Mouse (Mus musculus): ENCODE measurements at regions not wholly inside any gene's neighbourhood (a gene's known extent, or its start where the extent isn't known, plus 50 kb on each side); places are given as distances from the start of the nearest gene placed in this dataset.

- H3K4me2 ChIP-seq (replicated peaks; ENCODE audit: low read depth, low read length) = no peak overlapping the region
- H3K9ac ChIP-seq (replicated peaks; ENCODE audit: low read depth) = no peak overlapping the region
- H3K27me3 ChIP-seq (replicated peaks; ENCODE audit: insufficient read depth, low read length) = no peaks in the 10 kb centered on the region
- WGBS = 58% methylated on average over 3 of the region's 3 CpGs
- no peak overlapping the region for H3K27ac ChIP-seq (ENCODE audit: low read length)
- H3K4me1 ChIP-seq (ENCODE audit: insufficient read depth, low read depth, low read length) = no peaks in the 10 kb centered on the region
- TF ChIP-seq CTCF (IDR thresholded peaks at IDR 0.05) = no peak
- no peak for TF ChIP-seq EP300 (IDR thresholded peaks at IDR 0.05)
- ATAC-seq (no peak), DNase-seq (ENCODE audit: low spot score) (no peak)
- no peak overlapping the region for H3K4me3 ChIP-seq (ENCODE audit: low read depth, low read length)
- no peaks in the 10 kb centered on the region for H3K9me3 ChIP-seq (ENCODE audit: low read length)
- H3K36me3 ChIP-seq (ENCODE audit: insufficient read depth, low read length) = no peaks in the 10 kb centered on the region
Measured at GRCm38 (mm10) chr10:21712828-21713227, 119.9 kb downstream of the 1700020N01Rik start.

- H3K4me2 ChIP-seq (replicated peaks; ENCODE audit: low read depth, low read length) = no peak overlapping the region
- no peak overlapping the region for H3K4me3 ChIP-seq (ENCODE audit: low read depth, low read length)
- no peaks in the 10 kb centered on the region for H3K4me1 ChIP-seq (ENCODE audit: insufficient read depth, low read depth, low read length)
- no peaks in the 10 kb centered on the region for H3K27me3 ChIP-seq (replicated peaks; ENCODE audit: insufficient read depth, low read length)
- H3K9ac ChIP-seq (replicated peaks; ENCODE audit: low read depth) = no peak overlapping the region
- TF ChIP-seq EP300 (IDR thresholded peaks at IDR 0.05) (no peak), CTCF (IDR thresholded peaks at IDR 0.05) (no peak)
- H3K36me3 ChIP-seq (ENCODE audit: insufficient read depth, low read length) = no peaks in the 10 kb centered on the region
- DNase-seq (ENCODE audit: low spot score) = no peak
- WGBS = 82% methylated on average over 3 of the region's 3 CpGs
- H3K27ac ChIP-seq (ENCODE audit: low read length) = no peak overlapping the region
- no peak for ATAC-seq
- no peaks in the 10 kb centered on the region for H3K9me3 ChIP-seq (ENCODE audit: low read length)
Measured at GRCm38 (mm10) chr10:21715436-21715835, 122.5 kb downstream of the 1700020N01Rik start.

DNA sequence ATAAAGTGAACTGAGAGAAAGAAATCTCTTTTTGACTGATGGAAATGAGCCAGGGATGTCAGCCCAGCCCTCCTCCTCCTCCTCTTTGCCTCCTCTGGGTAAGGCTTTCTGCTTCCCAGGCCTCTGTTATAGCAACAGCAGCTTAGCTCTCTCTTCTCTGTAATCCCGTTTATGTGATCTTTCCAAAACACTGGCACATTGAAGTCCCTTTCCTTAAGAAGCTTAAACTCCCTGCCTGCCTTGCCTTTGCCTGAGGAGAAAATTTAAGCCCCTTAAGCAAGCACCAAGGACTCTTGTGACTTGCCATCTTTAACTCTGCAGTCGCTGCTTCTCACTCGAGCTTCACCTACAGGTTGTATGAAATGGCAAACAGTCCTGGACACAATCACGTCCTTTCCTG is 125.2 kb downstream of the 1700020N01Rik start:
- H3K27ac ChIP-seq (ENCODE audit: low read length) = no peak overlapping the region
- H3K4me2 ChIP-seq (replicated peaks; ENCODE audit: low read depth, low read length) = no peak overlapping the region
- H3K4me3 ChIP-seq (ENCODE audit: low read depth, low read length) = no peak overlapping the region
- H3K4me1 ChIP-seq (ENCODE audit: insufficient read depth, low read depth, low read length) = no peaks in the 10 kb centered on the region
- DNase-seq (ENCODE audit: low spot score) (no peak), ATAC-seq (no peak)
- no peaks in the 10 kb centered on the region for H3K27me3 ChIP-seq (replicated peaks; ENCODE audit: insufficient read depth, low read length)
- H3K36me3 ChIP-seq (ENCODE audit: insufficient read depth, low read length) = no peaks in the 10 kb centered on the region
- H3K9me3 ChIP-seq (ENCODE audit: low read length) = no peaks in the 10 kb centered on the region
- no peak overlapping the region for H3K9ac ChIP-seq (replicated peaks; ENCODE audit: low read depth)
- 55% methylated on average over 4 of the region's 4 CpGs for WGBS
- no peak for TF ChIP-seq CTCF (IDR thresholded peaks at IDR 0.05)
- no peak for TF ChIP-seq EP300 (IDR thresholded peaks at IDR 0.05)

DNA sequence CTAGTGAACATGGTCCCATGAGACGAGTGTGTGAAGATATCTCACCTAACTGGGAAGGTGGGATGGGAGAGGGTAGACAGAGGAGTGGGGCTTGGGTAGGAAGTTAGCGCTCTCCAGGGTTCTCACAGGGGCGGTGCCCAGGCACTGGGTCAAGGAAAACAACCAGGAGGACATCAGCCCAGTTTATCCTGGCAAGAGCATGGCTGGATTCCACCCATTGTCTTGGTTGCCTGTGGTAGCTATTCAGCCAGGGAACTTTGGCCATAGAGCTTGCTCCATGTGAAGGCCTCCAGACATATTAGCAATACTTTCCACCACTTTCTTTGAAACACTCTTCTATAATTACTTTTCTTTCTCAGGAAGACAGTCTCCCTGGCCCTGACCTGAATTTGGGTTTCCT is 131.4 kb downstream of the 1700020N01Rik start:
- Histone ChIP-seq H3K9ac (replicated peaks; ENCODE audit: low read depth) (no peak overlapping the region), H3K36me3 (ENCODE audit: insufficient read depth, low read length) (no peaks in the 10 kb centered on the region), H3K27ac (ENCODE audit: low read length) (no peak overlapping the region), H3K4me2 (replicated peaks; ENCODE audit: low read depth, low read length) (no peak overlapping the region), H3K27me3 (replicated peaks; ENCODE audit: insufficient read depth, low read length) (no peaks in the 10 kb centered on the region), H3K9me3 (ENCODE audit: low read length) (no peaks in the 10 kb centered on the region), H3K4me1 (ENCODE audit: insufficient read depth, low read depth, low read length) (no peaks in the 10 kb centered on the region), H3K4me3 (ENCODE audit: low read depth, low read length) (no peak overlapping the region)
- ATAC-seq (no peak), DNase-seq (ENCODE audit: low spot score) (no peak)
- 90% methylated on average over 3 of the region's 3 CpGs for WGBS
- no peak for TF ChIP-seq CTCF (IDR thresholded peaks at IDR 0.05)
- no peak for TF ChIP-seq EP300 (IDR thresholded peaks at IDR 0.05)

DNA sequence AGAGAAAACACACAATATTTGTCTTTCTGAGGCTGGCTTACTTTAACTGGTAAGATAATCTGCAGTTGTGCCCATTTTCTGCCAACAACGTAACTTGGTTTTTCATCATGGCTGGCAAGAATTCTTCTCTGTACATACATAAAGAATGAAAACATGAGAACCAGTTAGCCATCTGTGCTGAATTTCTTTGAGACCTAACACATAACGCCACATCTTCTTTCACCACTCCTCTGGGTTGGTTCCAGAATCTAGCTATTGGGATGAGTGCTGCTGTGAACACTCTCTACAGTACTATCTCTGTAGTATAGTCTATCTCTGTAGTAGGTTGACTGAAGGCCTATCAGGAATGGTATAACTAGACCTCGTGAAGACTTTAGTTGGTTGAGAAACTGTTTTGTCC is 132.1 kb downstream of the 1700020N01Rik start:
- Histone ChIP-seq H3K27ac (ENCODE audit: low read length) (no peak overlapping the region), H3K36me3 (ENCODE audit: insufficient read depth, low read length) (no peaks in the 10 kb centered on the region), H3K4me3 (ENCODE audit: low read depth, low read length) (no peak overlapping the region), H3K27me3 (replicated peaks; ENCODE audit: insufficient read depth, low read length) (no peaks in the 10 kb centered on the region), H3K4me1 (ENCODE audit: insufficient read depth, low read depth, low read length) (no peaks in the 10 kb centered on the region), H3K4me2 (replicated peaks; ENCODE audit: low read depth, low read length) (no peak overlapping the region), H3K9ac (replicated peaks; ENCODE audit: low read depth) (no peak overlapping the region), H3K9me3 (ENCODE audit: low read length) (no peaks in the 10 kb centered on the region)
- DNase-seq (ENCODE audit: low spot score) (no peak), ATAC-seq (no peak)
- WGBS = 85% methylated on average over 3 of the region's 3 CpGs
- TF ChIP-seq CTCF (IDR thresholded peaks at IDR 0.05) (no peak), EP300 (IDR thresholded peaks at IDR 0.05) (no peak)

DNA sequence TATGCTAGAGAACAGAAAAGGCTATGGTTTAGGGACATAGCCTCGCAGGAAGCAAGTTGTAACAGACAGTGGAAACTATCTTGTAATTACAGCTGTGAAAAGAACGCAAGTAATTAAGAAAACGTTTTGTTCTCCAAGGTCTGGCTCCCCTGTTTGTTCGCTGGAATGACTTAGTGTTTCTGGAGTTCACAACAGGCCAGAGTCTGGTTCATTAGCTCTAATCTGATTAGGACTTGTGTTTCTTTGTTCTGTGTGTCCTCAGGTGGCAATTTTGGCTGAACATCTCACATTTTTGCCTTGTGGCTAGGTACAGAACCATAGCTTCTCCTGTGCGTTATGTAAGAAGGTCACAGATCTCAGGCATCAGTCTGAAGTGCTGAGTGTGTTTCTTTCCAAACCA is 141.7 kb upstream of the Sgk1 start:
- H3K4me1 ChIP-seq (ENCODE audit: insufficient read depth, low read depth, low read length) = no peaks in the 10 kb centered on the region
- no peak overlapping the region for H3K9ac ChIP-seq (replicated peaks; ENCODE audit: low read depth)
- H3K27me3 ChIP-seq (replicated peaks; ENCODE audit: insufficient read depth, low read length) = no peaks in the 10 kb centered on the region
- no peaks in the 10 kb centered on the region for H3K36me3 ChIP-seq (ENCODE audit: insufficient read depth, low read length)
- TF ChIP-seq CTCF (IDR thresholded peaks at IDR 0.05) (no peak), EP300 (IDR thresholded peaks at IDR 0.05) (no peak)
- H3K4me2 ChIP-seq (replicated peaks; ENCODE audit: low read depth, low read length) = no peak overlapping the region
- DNase-seq (ENCODE audit: low spot score) = no peak
- 57% methylated on average over 5 of the region's 5 CpGs for WGBS
- no peak for ATAC-seq
- H3K9me3 ChIP-seq (ENCODE audit: low read length) = no peaks in the 10 kb centered on the region
- H3K4me3 ChIP-seq (ENCODE audit: low read depth, low read length) = no peak overlapping the region
- H3K27ac ChIP-seq (ENCODE audit: low read length) = no peak overlapping the region

DNA sequence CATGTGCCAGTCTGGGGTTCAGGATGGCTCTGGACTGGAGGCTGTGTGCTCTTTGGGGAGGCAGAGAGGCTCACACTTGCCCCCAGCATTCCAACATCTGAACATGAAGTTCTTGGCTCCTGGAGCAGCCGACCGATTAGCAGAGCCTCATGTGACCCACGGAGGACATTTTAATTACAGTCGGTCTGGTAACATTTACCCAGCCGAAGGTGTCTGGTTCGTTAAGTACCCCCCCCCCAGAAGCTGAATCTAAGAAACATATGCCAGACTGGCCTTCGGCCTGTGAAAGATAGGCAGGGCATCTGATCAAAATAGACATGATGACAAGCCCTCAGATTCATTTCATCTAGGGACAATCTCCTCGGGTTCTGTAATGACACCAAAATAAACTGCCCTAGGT is 140.4 kb upstream of the Sgk1 start:
- Histone ChIP-seq H3K9ac (replicated peaks; ENCODE audit: low read depth) (no peak overlapping the region), H3K4me1 (ENCODE audit: insufficient read depth, low read depth, low read length) (no peaks in the 10 kb centered on the region), H3K9me3 (ENCODE audit: low read length) (no peaks in the 10 kb centered on the region), H3K27me3 (replicated peaks; ENCODE audit: insufficient read depth, low read length) (no peaks in the 10 kb centered on the region), H3K4me2 (replicated peaks; ENCODE audit: low read depth, low read length) (no peak overlapping the region), H3K4me3 (ENCODE audit: low read depth, low read length) (no peak overlapping the region), H3K36me3 (ENCODE audit: insufficient read depth, low read length) (no peaks in the 10 kb centered on the region), H3K27ac (ENCODE audit: low read length) (no peak overlapping the region)
- TF ChIP-seq EP300 (IDR thresholded peaks at IDR 0.05) = no peak
- TF ChIP-seq CTCF (IDR thresholded peaks at IDR 0.05) = no peak
- DNase-seq (ENCODE audit: low spot score) = no peak
- WGBS = 78% methylated on average over 8 of the region's 8 CpGs
- ATAC-seq = no peak

Data from lung, postnatal 0 days (tissue).